In genomic region chr11:102495742-102496141, GRCm38 (mm10) we compare ENCODE assay signal across 15 mouse cellular contexts.
"Had no signal": no experiment of that assay in that cellular context is flagged by ENCODE, and none has a peak within 500 bp of the region (broad histone marks: within the 10 kb centered on the region; RNA-seq: fewer than 3 reads in every experiment).

No protein-coding gene starts in this region.

- H3K4me1 ChIP-seq: limb, embryonic 12.5 days; midbrain, embryonic 10.5 days had no signal

- H3K4me2 ChIP-seq: limb, embryonic 12.5 days; liver, embryonic 11.5 days; neural tube, embryonic 15.5 days had no signal

- DNase-seq: kidney, adult 8-10 months; kidney, postnatal 25 days; layer of hippocampus, adult 9-11 months; layer of hippocampus, postnatal 36 days; midbrain, embryonic 14.5 days; right cerebral cortex, adult 18-20 months; right cerebral cortex, postnatal 25 days; thymus, postnatal 4 days had no signal

- H3K9me3 ChIP-seq: limb, embryonic 12.5 days; midbrain, embryonic 10.5 days; neural tube, embryonic 15.5 days had no signal

- ATAC-seq: intestine, postnatal 0 days had no signal

- H3K27ac ChIP-seq: limb, embryonic 12.5 days; midbrain, embryonic 10.5 days; neural tube, embryonic 15.5 days; stomach, postnatal 0 days had no signal

- H3K4me3 ChIP-seq: limb, embryonic 12.5 days; midbrain, embryonic 10.5 days; myocyte; neural tube, embryonic 15.5 days had no signal

- H3K27me3 ChIP-seq: limb, embryonic 12.5 days; neural tube, embryonic 15.5 days had no signal

- H3K9ac ChIP-seq: limb, embryonic 12.5 days; neural tube, embryonic 15.5 days had no signal
